Mouse (Mus musculus) megakaryocyte progenitor cell, adult 5-6 weeks (primary cell): ENCODE measurements around the gene Nceh1. TPM values are rescaled to one million over a fixed set of nuclear protein-coding genes. Genes with fewer than 3 reads are reported as not detected.

Source experiments
- ATAC-seq: replicated peaks from 2 replicates; pipeline ENCODE4 v1.8.0; 2016; ENCODE audit warnings: mild to moderate bottlenecking, moderate TSS enrichment, inconsistent platforms; ENCODE audit not compliant: poor library complexity
- total RNA-seq, 2 experiments: library from RNA; stranded (forward) in 1 of 2; stranded (reverse) in 1 of 2; fragments of 157-497, 149-512 nt in 1 of 2; fragments of 200-1000 nt in 1 of 2; gene quantifications; 2 replicates each; pipeline versions ENCODE4 v1.2.3 to v1.2.4; 2015 to 2017

Nceh1 gene
- total RNA-seq, 2 experiments from 2014 or later = 16.8 to 17.6 TPM

DNA sequence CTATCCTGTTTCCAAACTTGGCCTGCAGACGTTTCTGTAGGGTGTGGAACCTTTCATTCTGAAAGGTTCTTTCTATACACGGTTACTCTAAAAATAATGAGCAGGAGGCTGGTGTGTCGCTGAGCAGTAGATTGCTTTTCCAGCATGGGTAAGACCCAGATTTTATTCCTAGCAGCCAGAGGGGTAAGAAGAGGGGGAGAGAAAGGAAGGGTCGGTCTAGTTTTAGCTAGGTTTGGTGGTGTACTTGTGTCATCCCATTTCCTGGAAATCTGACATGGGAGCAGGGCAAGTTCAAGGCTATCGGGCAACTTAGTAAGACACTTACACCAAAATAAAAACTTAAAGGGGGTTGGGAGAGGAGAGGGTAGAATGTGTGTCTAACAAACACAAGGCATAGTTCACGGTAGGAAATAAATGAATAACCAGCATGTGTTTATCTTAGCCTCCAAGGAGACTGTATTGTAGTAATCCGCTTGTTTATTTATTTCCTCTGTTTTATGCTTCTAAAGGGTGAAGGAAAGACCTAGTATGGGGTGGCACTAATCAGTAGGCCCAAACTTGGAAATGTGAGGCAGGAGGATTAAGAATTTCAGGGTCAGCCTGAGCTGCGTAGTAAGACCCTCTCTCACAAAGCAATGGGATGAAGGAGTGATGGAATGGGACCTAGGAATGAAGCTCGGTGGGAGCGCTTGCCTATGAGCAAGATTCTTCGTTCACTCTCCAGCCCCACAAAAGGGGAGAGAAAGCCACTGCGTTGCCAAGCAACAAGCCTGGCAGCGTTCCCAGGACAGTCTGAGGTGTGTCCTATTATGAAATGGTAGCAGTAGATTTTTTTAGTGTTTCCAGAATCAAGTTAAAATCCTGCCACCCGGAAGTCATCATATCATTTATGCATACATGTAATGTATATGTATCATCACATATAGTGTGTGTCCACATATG lies 6.8 kb downstream of the Nceh1 start:
- peak; percentile 24; the same call in 1 of the 2 replicates for ATAC-seq

DNA sequence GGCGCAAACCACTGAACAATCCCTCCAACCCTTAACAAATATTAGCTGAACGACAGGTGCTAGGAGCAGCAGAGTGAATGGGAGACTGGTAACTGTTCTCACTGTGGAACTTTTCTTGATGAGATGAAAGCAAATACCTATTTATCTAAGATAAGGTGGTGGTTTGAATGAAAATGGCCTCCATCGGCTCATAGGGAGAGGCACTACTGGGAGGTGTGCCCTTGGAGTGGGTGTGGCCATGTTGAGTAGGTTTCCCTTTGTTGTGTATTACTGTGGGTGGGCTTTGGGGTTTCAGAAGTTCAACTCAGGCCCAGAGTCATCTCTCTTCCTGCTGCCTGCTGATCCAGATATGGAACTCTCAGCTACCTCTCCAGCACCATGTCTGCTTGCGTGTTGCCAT lies 8.1 kb downstream of the Nceh1 start:
- ATAC-seq = no peak

DNA sequence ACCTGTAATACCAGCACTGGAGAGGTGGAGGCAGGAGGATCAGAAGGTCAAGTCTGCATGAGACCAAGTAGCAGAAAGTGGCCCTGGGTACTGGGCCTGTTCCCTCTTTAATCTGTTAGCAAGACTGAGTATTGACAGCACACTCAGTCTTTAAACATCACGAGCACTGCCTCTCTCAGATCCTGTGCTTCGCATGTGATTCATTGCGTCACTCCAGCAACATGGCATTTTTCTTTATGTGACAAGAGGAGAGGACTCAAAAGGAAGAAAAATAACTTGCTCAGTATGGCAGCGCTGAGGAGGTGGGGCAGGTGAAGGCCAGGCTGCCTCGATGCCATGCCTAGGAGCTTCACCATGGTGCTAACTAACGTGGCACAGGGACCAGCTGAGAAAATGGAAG lies 9.1 kb downstream of the Nceh1 start:
- ATAC-seq = no peak

DNA sequence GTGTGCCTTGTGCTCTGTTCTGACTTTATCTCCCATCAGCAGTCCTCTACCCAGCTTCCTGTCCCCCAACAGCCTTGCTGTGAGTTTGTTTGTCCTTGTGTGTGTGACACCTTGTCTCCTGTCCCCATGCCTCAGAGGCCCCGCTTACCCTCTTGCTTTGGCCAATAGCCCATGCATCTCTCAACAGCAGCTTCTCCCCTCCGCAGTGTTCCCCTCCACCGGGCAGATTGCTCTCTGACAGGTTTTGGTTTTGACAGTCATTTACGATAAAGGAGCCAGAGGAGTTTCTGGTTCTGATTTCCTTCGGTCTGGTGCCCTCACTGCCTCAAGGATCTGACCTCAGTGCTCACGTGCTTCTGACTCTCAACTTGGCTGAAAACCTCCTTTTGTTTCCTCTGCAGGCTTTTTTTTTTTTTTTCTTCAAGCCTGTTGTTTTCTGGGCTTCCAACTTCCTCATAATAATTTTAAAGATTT lies 11.1 kb downstream of the Nceh1 start:
- peak; percentile 79 for ATAC-seq

DNA sequence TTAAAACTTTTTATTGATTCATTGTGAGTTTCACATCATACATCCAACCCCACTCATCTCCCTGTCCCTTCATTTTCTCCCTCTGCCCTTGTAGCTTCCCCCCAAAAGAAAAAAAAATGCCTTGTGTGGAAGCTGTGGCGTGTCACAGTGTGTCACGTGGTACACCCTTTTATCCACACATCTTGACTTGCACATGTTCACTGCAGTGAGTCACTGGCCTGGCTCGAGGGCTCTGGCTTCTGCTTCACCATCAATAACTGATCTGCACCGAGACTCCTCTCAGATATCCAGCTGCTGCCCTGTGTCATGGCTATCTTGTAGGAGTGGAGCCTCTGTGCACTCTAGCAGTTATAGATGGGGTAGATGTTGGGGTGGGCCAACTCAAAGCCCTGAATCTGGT lies 12.4 kb downstream of the Nceh1 start:
- ATAC-seq = peak; percentile 24; the same call in 1 of the 2 replicates

DNA sequence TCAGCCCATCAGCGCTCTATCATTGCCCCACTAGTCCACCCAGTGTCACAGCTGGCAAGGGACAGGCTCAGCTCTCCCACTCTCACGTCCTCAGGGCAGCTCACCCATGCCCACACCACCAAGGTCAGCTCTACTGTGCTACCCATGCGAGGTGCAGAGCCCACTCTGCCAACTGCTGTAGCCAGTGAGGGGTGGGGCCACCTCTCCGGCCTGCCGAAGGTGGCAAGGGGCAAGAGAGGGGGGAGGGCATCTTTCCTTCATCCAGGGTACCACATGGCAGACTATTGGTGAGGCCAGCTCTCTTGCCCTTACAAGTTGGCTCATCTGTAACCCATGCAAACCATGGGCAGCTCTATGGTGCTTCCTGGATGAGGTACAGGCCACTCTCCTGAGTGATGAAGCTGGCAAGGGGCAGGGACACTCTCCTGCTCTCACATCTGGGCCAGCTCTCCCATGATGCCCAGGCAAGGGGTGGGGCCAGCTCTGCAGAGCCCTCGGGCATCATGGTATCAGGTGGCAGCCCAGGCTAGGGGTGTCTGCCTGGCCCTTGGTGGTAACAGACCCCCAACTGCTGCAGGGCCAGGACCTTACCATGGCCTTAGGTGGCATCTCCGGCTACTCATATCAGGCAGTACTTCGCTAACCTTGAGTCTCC lies 12.9 kb downstream of the Nceh1 start:
- no peak for ATAC-seq

DNA sequence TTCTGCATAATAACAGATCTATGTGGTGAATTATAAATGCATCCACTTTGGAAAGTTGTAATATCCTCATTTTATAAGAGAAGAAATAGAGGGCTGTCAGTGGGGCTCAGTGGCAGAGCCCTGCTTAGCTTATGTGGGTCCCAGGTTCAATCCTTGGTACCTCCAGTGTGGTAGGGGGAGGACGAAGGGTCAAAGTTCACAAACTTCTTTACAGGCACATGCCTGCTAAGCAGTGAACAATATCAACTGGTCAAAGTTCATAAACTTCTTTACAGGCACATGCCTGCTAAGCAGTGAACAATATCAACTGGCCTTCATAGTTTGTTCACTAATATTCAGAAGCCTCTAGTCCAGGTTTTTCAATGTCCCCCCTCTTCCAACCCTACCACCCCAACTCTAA lies 13.8 kb downstream of the Nceh1 start:
- ATAC-seq = no peak

DNA sequence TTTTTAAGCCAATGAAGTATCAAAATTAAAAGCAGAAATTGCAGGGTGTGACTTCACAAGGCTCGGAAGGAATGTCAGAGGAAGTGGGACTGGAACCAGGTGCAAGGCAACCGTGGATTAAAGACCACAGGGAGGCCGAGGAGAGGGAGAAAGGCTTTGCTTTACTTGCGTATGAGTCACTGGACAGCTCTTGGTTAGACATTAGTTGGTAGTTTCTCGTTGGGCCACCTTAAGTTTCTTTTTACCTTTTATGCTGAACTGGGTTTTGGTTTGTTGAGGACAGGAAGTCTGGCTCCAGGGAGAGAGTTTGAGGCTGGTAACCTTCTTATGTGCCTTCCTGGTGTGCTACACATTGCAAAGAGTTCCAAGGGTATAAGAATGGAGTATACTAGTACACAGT lies 15.1 kb downstream of the Nceh1 start:
- ATAC-seq = no peak

DNA sequence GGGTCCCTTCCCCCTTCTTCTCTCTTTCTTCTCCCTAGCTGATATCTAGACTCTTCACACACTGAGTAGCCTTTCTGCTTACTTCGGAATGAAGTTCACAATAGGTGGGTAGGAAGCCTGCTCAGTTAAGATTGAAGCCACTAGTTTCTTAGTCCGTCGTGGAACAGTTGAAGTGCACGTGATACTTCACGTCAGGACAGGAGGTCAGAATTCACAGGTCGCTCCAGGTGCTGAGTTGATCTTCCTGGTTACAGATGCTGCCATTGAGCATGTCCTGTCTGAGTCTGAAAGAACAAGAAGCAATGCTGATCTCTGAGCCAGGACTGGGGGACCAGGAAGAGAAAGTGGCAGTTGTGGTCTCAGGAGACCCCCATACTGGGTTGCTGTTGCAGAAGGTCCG lies 16.4 kb downstream of the Nceh1 start:
- ATAC-seq = no peak

DNA sequence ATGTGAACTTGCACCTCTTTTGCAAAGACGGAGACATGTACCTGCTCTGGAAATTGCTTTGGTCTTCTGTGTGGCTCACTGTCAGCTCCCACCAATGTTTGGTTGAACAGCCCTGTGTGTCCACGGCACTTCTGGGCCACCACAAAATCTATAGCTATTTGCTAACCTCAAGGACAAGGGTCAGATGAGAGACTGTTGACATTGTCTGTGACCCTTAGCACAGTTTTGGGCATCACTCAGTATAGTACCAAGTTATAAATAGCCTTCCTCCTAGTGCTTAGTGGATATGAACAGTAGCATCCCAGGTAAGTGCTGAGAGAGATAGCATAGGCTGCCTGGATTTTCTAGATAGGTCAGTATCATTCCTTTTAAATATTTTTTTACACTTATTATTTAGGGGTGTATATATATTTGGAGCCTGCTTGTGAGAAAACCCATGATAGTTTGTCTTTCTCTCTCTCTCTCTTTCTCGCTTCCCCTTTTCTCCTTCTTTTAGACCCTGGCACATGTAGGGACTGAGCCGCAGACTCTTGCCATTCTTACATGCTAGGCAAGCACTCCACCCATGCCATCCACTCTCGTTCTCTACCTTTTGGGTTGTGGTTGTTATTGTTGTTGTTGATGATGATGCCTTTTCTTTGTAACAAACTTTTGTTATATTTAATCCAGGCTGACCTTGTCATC lies 19.1 kb downstream of the Nceh1 start:
- ATAC-seq = 0 out of 2 replicates have a peak, but pooled peaks have one; percentile 38

DNA sequence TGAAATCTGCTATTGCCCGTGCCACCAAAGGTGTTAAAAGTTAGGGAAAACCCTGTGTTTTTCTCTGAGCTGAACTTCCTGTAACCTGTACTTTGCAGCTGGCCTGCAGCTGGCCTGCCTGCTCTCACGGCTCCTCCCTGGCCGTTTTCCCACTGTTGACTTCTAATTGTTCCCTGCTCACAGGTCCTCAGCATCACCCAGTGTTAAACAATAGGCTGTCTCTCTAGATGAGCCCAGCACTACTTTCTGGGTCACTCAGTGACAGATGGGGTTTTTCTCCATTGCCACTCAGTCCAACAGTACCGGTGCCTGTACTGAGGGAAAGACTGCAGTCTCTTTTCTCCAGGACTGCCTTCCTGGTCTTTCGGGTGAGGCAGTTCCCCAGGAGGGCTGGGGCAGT lies 22.3 kb downstream of the Nceh1 start:
- ATAC-seq = no peak

DNA sequence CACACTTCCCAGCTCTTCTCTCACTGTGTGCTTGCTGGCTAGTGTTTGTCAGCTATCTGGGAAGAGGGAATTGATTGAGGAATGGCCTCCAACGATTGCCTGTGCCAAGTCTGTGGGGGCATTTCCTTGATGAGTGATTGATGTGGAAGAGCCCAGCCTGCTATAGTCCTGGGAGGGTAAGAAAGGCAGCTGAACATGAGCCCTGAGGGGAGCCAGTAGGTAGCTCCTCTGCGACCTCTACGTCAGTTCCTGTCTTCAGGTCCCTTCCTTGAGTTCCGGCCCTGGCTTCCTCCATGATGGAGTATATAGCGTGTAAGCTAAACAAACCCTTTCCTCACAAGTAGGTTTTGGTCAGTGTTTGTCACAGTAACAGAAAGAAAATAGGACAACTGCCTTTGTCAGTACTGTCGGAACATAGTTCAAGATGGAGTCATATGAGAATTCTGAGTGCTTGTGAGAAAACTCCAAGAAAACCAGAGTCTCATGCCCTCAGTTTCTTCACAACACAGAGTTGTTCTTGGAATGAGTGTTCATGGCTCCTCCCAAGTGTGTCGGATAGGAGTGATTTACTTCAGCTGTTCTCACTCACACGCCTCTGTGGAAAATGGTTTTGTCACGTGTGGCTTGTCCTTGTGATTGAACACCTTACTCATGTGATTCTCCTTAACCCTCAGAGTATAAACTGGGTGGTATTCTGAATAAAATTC lies 22.9 kb downstream of the Nceh1 start:
- ATAC-seq = no peak

DNA sequence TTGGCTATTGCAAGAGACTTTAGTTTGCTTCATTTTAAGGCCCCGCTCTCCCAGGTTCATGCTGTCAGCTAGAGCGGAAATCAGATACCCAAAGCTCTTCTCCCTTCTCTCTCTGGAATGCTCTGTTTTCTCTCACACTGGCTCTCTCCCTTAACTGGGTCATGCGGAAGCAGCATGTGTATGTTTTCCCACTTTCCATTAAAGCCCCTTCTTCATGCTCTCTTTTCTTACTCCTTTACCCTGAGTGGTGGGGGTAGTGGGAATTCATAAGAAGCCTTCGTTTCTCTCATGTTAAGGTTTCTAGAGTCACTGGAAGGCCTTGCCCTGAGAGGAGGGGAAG lies 23.4 kb downstream of the Nceh1 start:
- no peak for ATAC-seq

DNA sequence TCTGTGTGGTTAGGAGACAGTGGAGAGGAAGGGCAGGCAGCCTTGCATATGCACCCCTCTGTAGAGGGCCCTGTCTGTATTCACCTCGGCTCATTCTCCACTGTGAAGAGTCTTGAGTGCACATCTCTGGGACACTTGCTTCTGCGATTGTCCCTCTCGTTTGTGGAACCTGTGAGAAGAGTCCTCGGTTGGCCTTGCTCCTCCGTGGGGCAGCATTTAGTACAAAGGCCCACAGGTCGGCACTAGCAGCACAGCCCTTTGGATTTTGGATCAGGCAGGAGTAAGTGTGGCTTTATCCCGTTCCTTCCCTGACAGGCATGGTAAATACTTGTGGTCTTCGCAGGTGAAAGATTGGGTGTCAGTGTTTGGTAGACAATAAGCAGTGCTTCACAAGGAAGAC lies 23.8 kb downstream of the Nceh1 start:
- no peak for ATAC-seq

DNA sequence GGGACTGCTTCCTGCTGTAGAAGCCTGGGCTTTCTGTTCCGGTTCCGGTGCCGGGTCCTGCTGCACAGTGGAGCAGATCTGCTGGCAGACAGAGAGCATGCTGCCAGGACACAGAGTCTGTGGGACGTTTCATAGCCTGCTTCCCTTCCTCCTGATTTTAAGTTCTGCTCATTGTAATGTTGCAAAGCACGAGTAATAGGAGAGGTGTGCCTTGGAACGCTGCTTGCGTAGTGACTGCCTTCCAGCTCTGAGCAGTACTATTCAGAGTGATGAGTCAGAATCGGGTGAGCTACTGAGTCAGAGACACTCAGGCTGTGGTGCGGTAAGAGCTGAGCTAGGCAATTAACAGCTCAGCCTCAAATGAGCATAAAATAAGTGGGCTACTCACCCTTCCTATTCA lies 26.9 kb downstream of the Nceh1 start:
- ATAC-seq = peak; percentile 63

DNA sequence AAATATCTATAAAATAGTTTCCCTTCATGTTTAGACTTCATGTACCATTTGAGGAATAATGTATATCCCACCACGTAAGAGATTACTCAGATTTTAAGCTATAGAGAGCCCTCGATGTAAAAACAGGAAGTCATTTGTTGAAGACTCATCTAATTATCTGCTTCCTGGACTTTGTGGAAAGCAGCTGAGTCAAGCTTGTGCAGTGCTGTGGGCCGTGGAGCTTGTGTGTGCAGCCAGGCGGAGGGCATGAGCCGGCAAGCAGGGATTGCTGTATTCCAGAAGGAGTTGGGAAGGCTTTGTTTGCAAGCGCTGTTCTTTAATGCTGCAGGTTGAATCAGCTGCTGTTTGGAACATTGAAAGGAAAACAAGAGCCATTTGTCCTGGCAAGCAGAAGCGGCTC lies 27.5 kb downstream of the Nceh1 start:
- peak; percentile 77 for ATAC-seq

DNA sequence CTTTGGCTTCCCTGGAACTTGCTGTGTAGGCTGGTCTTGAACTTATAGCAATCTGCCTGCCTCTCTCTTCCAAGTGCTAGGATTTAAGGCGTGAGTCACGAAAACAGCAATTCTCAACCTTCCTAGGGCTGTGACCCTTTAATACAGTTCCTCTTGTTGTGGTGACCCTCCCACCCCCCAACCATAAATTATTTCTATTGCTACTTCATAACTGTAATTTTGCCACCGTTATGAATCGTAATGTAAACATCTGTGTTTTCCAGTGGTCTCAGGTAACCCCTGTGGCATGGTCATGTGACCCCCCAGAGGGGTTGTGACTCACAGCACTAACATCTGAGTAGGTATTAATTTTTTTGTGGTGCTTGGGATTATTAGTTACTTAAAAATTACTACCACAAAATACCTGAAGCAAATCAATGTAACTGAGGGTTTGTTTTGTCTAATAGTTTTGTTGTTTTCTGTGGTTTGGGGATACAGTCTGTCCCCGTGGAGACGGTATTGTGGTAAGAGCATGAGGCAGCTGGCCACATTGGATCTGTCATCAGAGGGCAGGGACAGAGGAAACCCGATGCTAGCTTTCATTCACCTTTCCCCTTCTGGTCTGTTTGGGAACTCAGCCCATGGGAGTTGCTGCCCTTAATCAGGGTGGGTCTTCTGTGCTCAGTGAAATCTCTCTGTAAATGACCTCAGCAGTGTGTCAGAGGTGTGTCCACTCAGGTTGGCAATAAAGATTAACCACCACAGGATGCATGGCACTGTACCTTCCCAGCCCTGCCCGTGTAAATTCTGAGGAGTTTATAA lies 31.5 kb downstream of the Nceh1 start:
- ATAC-seq = no peak

DNA sequence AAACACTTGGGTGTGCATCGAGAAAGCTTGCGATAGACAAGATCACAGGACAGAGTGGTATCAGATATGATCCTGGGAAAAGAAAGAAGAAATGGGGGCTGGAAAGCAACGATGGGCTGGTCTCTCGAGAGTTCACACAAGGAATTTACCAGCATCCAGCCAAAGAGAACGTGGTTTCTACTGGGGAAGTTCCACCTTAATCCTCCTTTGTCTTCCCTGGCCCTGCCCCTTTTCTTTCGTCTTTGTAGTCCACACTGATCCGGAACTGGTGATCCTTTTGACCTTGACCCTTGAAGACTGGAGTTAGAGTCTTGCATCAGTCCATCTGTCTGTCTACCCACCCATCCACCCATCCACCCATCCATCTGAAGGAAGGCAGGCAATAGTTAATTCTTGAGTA lies 34.6 kb downstream of the Nceh1 start:
- no peak for ATAC-seq

DNA sequence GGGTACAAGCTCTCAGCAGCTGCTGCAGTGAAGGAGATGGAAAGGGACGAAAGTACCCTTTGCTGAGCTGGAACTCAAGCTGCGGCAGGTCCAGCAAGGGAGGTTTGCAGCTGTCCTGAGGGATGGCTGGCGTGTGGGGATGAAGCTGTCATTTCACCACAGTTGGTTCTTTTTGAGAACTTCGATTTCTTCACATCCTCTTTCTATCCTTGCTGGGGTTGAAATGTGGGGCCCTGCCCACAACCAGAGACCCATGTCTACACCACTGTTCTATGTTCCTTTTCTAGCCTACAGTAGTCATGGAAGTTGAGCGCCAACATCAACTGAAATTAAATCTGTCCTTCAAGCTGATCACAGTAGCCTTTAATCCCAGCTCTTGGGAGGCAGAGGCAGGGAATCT lies 35.8 kb downstream of the Nceh1 start:
- peak; percentile 97 for ATAC-seq

DNA sequence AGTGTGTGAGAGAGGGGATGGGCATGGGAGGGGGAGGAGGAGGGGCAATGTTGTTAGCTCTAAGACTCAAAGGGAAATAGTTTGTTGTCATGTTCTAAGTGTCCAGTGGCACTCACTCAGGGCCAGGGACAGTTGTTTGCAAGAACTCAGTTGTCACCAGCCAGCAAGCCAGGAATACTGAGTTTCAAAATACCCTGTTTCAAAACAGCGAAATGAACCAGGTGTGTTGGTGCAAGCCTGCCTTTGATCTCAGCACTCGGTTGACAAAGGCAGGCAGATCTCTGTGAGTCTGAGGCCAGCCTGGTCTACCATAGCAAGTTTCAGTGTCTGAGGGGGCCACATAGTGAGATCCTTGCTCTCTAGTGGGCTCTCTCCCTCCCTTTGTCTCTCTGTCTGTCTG lies 39.3 kb downstream of the Nceh1 start:
- ATAC-seq = no peak
